Mouse (Mus musculus) midbrain, embryonic 11.5 days (tissue): ENCODE measurements around the gene Eif2a. TPM values are rescaled to one million over a fixed set of nuclear protein-coding genes. Genes with fewer than 3 reads are reported as not detected.

Experiments
- ATAC-seq: fragments of 200-750 bp; cut with Nextera tagmentation; 2 replicates; pipeline ENCODE4 v1.8.0; 2017; ENCODE audit warnings: moderate TSS enrichment, moderate library complexity; ENCODE audit not compliant: low FRiP score
- DNase-seq: peaks from one replicate; pipeline ENCODE4 v3.0.0; 2015; ENCODE audit warnings: low spot score; ENCODE audit errors: missing footprints
- H3K27ac ChIP-seq: fragments of 300-500 bp; sonication (generic); 2 replicates; pipeline ENCODE4 v1.5.1; 2014; ENCODE audit warnings: low read depth, low read length
- H3K27me3 ChIP-seq: fragments of 300-500 bp; sonication (generic); 2 replicates; pipeline ENCODE4 v1.6.1; 2014; ENCODE audit warnings: mild to moderate bottlenecking, low read length, moderate library complexity, mixed read lengths; ENCODE audit not compliant: control insufficient read depth, insufficient read depth
- H3K36me3 ChIP-seq: fragments of 300-500 bp; sonication (generic); 2 replicates; pipeline ENCODE4 v1.6.1; 2014; ENCODE audit warnings: mild to moderate bottlenecking, low read length, moderate library complexity, mixed read lengths; ENCODE audit not compliant: control insufficient read depth, insufficient read depth
- H3K4me1 ChIP-seq: fragments of 300-500 bp; sonication (generic); 2 replicates; pipeline ENCODE4 v1.6.1; 2014; ENCODE audit warnings: low read length; ENCODE audit not compliant: control insufficient read depth, insufficient read depth
- H3K4me2 ChIP-seq: fragments of 300-500 bp; sonication (generic); 2 replicates; pipeline ENCODE4 v1.6.1; 2014; ENCODE audit warnings: mild to moderate bottlenecking, moderate library complexity
- H3K4me3 ChIP-seq: fragments of 300-500 bp; sonication (generic); 2 replicates; pipeline ENCODE4 v1.5.1; 2014; ENCODE audit warnings: low read depth, low read length
- H3K9ac ChIP-seq: fragments of 300-500 bp; sonication (generic); 2 replicates; pipeline ENCODE4 v1.6.1; 2014; ENCODE audit warnings: low read length
- H3K9me3 ChIP-seq: fragments of 300-500 bp; sonication (generic); 2 replicates; pipeline ENCODE4 v1.6.1; 2016; ENCODE audit warnings: low read length; ENCODE audit not compliant: control insufficient read depth
- WGBS: fragments of 180-500 bp; shearing (Covaris S2); extraction: QIAGEN DNeasy Blood & Tissue Kit; methylation state at CpG from one replicate; pipeline ENCODE4 v1.1.7; 2014; 5-methylcytosine and 5-hydroxymethylcytosine counted together
- polyA plus RNA-seq: library from polyadenylated mRNA; unstranded; fragments of >200 nt; fragmentation: Nextera tagmentation; extraction: Ambion mirVana; gene quantifications from 2 replicates; pipeline ENCODE4 v1.2.1, GENCODE M21; 2014

Gene Eif2a
- polyA plus RNA-seq, 1 experiment from 2014 or later, result 62.7 TPM

DNA sequence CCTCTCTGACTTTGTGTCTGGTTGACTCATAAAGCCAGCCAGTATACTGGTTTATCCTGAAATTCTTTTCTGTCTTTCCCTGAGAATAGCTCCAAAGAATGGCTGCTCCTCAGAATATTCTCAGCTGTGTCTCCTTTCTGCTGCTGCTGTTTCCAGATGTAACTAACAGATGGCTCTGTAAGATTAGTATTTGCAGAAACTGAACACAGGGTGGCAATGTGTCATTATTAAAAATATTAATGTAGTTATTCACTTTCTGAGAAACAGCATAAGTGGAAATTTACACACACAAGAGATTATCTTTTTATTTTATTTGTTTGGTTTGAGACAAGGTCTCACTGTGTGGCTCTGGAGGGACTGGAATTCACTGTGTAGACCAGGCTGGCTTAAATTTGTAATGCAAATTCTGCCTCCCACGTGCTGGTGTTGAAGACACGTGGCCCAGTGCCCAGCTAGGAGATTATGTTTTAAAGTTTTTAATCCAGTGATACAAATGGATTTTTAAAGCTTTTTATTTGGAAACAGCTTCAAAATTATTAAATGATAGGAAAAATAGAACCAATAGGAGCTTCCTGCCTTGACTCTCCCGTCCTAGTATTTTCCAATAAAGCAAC lies 21.8 kb upstream of the Eif2a start:
- 46% methylated on average over 3 of the region's 3 CpGs for WGBS
- H3K9me3 ChIP-seq, result no peaks in the 10 kb centered on the region
- DNase-seq, result no peak
- no peak overlapping the region for H3K4me2 ChIP-seq
- H3K4me1 ChIP-seq, result no peaks in the 10 kb centered on the region
- H3K36me3 ChIP-seq, result no peaks in the 10 kb centered on the region; the same call in 1 of the 2 replicates
- no peak overlapping the region for H3K4me3 ChIP-seq
- no peaks in the 10 kb centered on the region for H3K27me3 ChIP-seq
- H3K27ac ChIP-seq, result no peak overlapping the region
- H3K9ac ChIP-seq, result no peak overlapping the region
- ATAC-seq, result no peak

DNA sequence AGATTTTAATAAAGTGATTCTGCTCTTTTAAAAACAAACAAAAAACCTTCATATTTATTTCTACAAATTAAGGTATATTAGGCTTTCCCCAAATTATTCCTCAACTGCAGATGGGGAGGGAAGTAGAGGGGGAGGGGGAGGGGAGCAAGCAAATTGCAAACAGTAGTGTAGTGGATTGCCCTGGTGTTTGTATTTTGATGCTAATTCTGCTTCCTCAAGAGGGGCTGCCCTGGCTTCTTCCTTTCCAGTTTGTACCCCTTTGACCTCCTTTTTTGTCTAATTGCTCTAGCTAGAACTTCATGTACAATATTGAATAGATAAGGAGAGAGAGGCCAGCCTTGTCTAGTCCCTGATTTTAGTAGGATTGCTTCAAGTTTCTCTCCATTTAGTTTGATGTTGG lies 20.9 kb upstream of the Eif2a start:
- no peak for DNase-seq
- Histone ChIP-seq H3K27ac (no peak overlapping the region), H3K36me3 (no peaks in the 10 kb centered on the region; the same call in 1 of the 2 replicates), H3K4me3 (no peak overlapping the region), H3K27me3 (no peaks in the 10 kb centered on the region), H3K4me1 (no peaks in the 10 kb centered on the region), H3K4me2 (no peak overlapping the region), H3K9me3 (no peaks in the 10 kb centered on the region), H3K9ac (no peak overlapping the region)
- no peak for ATAC-seq

- 90% methylated on average over 7 of the region's 7 CpGs for WGBS
These were observed 17.4 kb upstream of the Eif2a start for GRCm38 (mm10) chr3:58508020-58508750.

DNA sequence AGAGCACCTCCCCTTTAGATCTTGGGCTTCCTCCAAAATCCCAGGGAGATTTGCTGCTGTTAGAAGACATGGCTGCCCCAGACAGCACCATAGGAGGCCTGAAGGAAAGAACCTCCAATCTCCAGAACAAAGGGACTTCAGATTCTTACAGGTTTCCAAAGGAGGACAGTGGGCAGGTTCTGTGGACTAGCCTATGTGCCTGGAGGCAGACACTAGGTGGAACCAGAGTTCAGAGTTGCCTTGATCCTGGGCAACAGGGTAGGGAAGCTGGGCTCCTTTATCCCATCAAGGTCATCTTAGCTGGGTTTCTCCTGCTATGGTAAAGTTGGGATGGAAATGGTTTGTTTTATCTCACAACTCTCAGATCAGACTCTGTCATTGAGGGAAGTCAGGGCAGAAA lies 14.0 kb upstream of the Eif2a start:
- H3K27ac ChIP-seq, result no peak overlapping the region
- no peak overlapping the region for H3K4me2 ChIP-seq
- no peak for ATAC-seq
- no peaks in the 10 kb centered on the region for H3K27me3 ChIP-seq
- no peak for DNase-seq
- no peaks in the 10 kb centered on the region for H3K4me1 ChIP-seq
- H3K9ac ChIP-seq, result no peak overlapping the region
- H3K9me3 ChIP-seq, result no peaks in the 10 kb centered on the region
- no peak overlapping the region for H3K4me3 ChIP-seq
- H3K36me3 ChIP-seq, result no peaks in the 10 kb centered on the region

More at GRCm38 (mm10) chr3:58508020-58508750, 17.4 kb upstream of the Eif2a start:
- Histone ChIP-seq H3K4me2 (no peak overlapping the region), H3K27me3 (no peaks in the 10 kb centered on the region), H3K9ac (no peak overlapping the region), H3K27ac (no peak overlapping the region), H3K4me1 (no peaks in the 10 kb centered on the region), H3K36me3 (no peaks in the 10 kb centered on the region), H3K4me3 (no peak overlapping the region), H3K9me3 (no peaks in the 10 kb centered on the region)
- DNase-seq (no peak), ATAC-seq (no peak)

- Histone ChIP-seq H3K9me3 (no peaks in the 10 kb centered on the region), H3K36me3 (no peaks in the 10 kb centered on the region), H3K27me3 (no peaks in the 10 kb centered on the region), H3K4me3 (no peak overlapping the region), H3K9ac (no peak overlapping the region), H3K27ac (no peak overlapping the region), H3K4me1 (no peaks in the 10 kb centered on the region), H3K4me2 (no peak overlapping the region)
- DNase-seq (no peak), ATAC-seq (no peak)
- 83% methylated on average over 3 of the region's 3 CpGs for WGBS
These were observed 12.9 kb upstream of the Eif2a start for GRCm38 (mm10) chr3:58512740-58513139.

GRCm38 (mm10) chr3:58513483-58513882 lies 12.1 kb upstream of the Eif2a start:
- no peak for ATAC-seq
- no peaks in the 10 kb centered on the region for H3K36me3 ChIP-seq
- H3K27ac ChIP-seq, result no peak overlapping the region
- no peak for DNase-seq
- H3K4me3 ChIP-seq, result no peak overlapping the region
- no peaks in the 10 kb centered on the region for H3K4me1 ChIP-seq
- H3K9me3 ChIP-seq, result no peaks in the 10 kb centered on the region
- 82% methylated on average over 4 of the region's 4 CpGs for WGBS
- H3K4me2 ChIP-seq, result no peak overlapping the region
- no peak overlapping the region for H3K9ac ChIP-seq
- H3K27me3 ChIP-seq, result no peaks in the 10 kb centered on the region

GRCm38 (mm10) chr3:58515947-58516601 lies 9.5 kb upstream of the Eif2a start:
- H3K36me3 ChIP-seq, result no peaks in the 10 kb centered on the region
- H3K4me2 ChIP-seq, result no peak overlapping the region
- ATAC-seq (no peak), DNase-seq (no peak)
- 70% methylated on average over 1 of the region's 1 CpGs for WGBS
- H3K27me3 ChIP-seq, result no peaks in the 10 kb centered on the region
- H3K27ac ChIP-seq, result no peak overlapping the region
- no peak overlapping the region for H3K4me3 ChIP-seq
- no peaks in the 10 kb centered on the region for H3K4me1 ChIP-seq
- no peaks in the 10 kb centered on the region for H3K9me3 ChIP-seq
- H3K9ac ChIP-seq, result no peak overlapping the region

- H3K9me3 ChIP-seq, result no peaks in the 10 kb centered on the region
- H3K4me1 ChIP-seq, result no peaks in the 10 kb centered on the region
- H3K4me2 ChIP-seq, result no peak overlapping the region
- no peak for DNase-seq
- no peak overlapping the region for H3K9ac ChIP-seq
- no peak overlapping the region for H3K27ac ChIP-seq
- no peak overlapping the region for H3K4me3 ChIP-seq
- no peaks in the 10 kb centered on the region for H3K36me3 ChIP-seq
- no peaks in the 10 kb centered on the region for H3K27me3 ChIP-seq
- no peak for ATAC-seq
- WGBS, result 81% methylated on average over 7 of the region's 7 CpGs
These were observed 9.0 kb upstream of the Eif2a start for GRCm38 (mm10) chr3:58516602-58516976.

DNA sequence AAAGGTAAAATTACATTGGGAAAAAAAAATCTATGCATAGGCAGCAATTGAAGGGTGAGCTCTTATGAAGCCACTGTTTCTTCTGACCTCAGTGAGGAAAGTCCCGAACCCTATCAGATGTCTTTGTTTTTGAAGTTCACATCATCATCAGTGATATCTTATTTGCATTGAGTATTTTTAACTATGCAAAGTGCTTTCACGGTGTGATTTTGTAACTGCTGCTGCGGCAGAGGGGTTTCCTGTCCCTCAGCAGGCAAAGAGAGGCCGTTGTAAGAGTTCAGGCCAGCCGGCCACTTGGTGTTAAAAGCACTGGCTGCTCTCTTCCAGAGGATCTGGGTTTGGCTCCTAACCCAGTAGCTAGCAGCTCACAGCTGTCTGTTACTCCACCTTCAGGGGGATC lies 8.4 kb upstream of the Eif2a start:
- no peaks in the 10 kb centered on the region for H3K36me3 ChIP-seq
- ATAC-seq (no peak), DNase-seq (no peak)
- no peak overlapping the region for H3K4me2 ChIP-seq
- no peaks in the 10 kb centered on the region for H3K27me3 ChIP-seq
- no peak overlapping the region for H3K27ac ChIP-seq
- no peaks in the 10 kb centered on the region for H3K9me3 ChIP-seq
- WGBS, result 82% methylated on average over 5 of the region's 5 CpGs
- no peaks in the 10 kb centered on the region for H3K4me1 ChIP-seq
- H3K9ac ChIP-seq, result no peak overlapping the region
- H3K4me3 ChIP-seq, result no peak overlapping the region
